Mouse (Mus musculus) heart, adult 8-10 months (tissue): Measurements from ENCODE around the gene Mgl2. TPM values are rescaled to one million over a fixed set of nuclear protein-coding genes. Genes with fewer than 3 reads are reported as not detected.
"Not testable (repeated sequence)": the region's sequence is repeated elsewhere in the genome, so short reads cannot be mapped to it uniquely, and the experiment has no call there.

Experiments used
- DNase-seq: peaks from one replicate; pipeline ENCODE4 v3.0.0; 2022; ENCODE audit warnings: low spot score
- total RNA-seq, 4 experiments: library from RNA; stranded (reverse); gene quantifications; 2 replicates each; pipeline ENCODE4 v1.2.4; 2022

The Mgl2 gene
- 1 to 10 TPM; 2.6 to 4.5 (median 3.2) TPM for total RNA-seq

DNA sequence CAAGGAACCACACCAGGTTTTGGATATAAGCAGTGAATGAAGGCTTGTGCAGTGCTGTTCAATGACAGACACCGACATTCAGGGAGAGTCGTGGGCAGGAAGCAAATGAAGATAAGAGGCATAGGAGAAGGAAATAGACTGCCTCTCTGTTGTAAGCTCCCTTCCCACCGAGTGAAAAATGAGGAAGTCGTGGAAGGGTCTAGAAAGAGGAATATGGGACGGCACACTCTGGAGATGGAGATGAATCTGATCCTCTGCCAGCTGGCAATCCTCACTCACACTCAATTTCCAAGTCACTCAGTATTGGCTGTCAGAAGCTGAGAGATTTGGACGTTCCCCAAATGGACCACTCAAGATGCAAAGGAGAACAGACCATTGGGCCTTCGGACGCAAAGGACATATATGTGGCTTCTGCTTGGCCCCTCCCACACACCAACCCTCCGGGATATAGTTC is at the start of gene Mgl2:
Gene Mgl2, plus strand, starts transcription at position 404 of the 454 bp plus-strand sequence.
- DNase-seq = peak; percentile 29

DNA sequence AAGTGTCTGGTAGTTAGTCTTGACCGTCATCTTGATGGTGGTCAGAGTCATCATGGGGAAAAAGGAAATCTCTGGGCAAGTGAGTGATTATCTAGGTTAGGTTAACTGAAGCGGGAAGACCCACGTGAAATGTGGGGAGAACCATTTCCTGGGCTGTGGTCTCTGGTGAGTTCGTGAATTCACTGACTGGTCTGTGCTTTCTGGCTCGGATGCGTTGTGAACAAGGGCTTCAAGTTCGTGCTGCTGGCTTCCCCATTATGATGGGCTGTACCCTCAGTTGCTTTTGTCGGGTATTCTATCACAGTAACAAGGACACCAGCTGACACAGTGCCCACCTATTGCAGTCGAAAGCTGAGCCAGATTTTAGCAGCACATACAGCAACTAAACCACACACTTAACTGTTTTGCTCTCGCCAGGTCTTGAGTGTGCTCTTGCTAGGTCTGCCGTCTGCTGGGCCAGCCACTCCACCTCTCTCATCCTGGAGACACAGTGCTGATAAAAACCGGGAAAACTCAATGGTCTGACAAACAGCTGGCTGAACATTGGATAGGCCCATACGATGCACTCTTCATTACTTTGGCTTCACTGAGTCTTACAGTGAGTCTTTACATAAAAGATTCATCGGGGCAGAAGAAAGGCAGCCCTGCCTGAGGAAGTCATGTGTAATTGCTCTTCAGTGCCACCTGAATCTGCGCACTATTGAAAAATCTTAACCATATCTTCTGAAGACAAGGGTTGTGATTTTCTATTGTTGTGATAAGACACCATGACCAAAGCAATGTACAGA is 49.1 kb upstream of the Mgl2 start:
- DNase-seq = no peak

DNA sequence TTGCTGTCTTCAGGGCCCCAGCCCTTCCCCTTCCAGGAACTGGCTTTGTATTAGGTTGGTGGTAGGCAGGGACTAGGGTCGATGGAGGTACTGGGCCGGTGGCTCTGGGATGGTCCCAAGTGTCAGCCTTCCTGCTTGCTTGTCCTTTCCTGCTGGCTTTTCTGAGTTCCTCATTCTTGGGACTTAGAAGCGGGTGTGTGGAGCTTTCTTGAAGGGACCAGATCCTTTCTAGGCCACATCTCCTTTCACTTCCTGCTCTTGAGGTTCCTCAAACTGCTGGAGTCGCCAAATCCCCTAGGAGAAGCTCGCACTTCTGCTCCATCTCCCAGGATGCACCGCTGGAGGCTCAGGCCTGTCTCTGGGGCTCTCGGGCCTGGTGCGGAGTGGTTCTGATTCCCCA is 45.6 kb upstream of the Mgl2 start:
- DNase-seq = peak; percentile 38

DNA sequence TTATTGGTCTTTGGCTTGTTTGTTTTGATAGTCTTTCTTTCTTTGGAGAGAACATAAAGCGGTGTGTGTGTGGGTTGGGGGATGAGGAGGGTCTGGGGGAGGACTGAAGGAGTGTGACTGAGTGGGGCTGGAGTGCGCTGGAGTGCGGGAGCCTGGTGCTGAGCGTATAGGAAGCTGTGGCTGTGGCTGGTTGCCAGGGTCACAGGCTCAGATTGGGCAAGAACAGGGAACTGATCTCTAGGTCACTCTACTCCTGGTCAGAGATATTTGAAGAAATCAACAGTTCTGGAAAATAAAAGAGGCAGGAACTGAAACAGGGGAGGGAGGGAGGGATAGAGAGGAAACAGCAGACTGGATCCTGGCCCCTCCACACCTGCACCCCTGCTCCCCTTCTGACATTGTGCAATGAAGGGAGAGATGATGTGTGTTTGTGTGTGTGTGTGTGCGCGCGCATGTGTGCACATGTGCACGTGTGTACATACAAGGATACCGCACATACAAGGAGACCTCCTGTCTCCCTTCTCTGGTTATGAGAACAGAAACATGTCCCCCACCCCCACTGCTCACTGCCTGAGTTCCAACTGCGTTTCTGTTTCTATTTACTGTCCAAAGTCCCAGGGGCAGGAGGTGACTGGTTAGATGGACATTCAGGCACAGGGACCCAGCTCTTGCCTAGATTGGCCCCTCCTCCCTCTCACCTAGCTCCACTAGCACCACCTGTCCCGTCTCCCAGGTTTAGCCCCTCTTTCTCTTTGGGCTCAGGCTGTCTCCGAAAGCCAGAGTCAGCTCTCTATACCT is 37.9 kb upstream of the Mgl2 start, which contains the start of gene Asgr2:
Gene Asgr2, plus strand, starts transcription at position 659 of the 798 bp plus-strand sequence.
- peak; percentile 40 for DNase-seq

DNA sequence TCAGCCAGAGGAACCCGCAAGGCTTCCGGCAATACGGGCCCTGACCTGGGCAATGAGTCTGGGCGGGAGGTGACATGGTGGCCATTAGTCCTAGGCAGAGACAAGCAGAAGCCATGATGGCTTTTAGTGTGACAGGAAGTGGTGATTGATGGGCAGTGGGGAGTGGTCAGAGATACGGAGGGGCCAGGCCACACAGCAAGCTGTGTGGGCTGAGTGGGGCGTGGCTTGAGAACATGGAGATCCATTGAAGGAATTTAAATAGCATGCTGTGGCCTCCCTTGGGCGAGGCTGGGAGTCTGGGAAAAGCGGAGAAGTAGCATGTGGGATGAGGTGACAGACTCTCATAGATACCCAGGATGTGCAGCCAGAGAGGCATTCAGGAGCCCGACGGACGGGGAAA is 32.7 kb upstream of the Mgl2 start:
- DNase-seq = no peak

DNA sequence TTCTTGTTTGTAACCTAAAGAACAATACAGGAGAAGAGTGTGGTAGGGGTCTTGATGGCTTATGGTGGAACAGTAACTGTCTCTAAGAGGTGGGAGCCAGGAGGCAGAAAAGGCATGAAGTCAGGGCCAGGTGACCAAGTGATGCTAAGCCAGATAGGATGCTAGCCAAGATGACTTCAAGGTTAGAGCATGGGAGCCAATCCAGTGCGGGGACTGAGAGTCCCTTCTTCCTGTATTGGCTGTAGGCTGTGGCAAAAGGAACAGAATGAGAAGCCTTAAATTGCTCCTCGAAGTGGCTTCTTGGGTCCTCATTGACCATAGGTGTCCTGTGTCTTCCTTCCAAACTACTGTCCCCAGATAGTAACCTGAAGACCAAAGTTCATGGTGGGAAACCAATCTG is 31.0 kb upstream of the Mgl2 start:
- no peak for DNase-seq

DNA sequence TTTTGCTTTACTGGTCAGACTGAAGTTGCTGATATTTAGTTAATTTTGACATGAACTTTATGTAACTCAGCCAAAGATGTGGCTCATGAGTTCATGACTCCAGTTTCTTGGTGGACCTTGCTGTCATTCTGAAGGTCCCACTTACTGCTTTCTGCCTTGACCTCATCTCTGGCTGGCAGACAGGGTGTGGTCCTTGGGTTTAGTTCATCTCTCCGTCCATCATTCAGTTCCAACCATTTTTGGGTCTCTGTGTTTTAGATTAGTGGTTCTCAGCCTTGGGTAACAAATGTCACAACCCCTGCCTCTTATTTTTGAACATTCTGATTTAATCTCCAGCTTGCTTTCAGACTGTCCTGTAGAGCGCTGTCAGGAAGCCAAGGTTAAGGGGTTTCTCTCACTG is 30.3 kb upstream of the Mgl2 start:
- DNase-seq = no peak

DNA sequence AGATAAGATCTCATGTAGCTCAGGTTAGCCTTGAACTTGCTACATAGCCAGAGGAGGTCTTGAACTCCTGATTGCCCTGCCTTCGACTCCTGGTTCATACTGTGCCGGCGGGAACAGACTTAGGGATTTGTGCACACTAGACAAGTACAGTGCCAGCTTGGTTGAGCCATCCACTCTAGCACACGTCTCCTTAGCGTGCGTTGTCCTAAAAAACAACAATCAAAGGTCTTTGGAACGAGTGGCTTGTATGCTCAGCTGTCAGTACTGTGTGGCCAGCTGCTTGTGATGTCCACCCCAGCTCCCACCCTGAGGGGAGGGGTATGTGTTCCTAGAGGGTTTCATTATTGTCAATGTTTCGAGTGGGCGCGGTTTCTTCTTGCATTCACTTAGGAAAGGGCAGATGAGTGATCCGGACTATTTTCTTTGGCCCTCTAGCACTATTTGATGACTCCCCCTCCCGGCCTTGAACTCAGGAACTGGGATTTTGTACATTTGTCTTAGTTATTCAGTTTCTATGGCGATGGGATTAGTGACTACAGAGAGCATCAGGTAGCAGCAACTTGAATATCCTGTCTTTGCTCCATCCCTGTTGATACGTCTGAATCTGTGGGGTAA is 26.3 kb upstream of the Mgl2 start:
- no peak for DNase-seq

DNA sequence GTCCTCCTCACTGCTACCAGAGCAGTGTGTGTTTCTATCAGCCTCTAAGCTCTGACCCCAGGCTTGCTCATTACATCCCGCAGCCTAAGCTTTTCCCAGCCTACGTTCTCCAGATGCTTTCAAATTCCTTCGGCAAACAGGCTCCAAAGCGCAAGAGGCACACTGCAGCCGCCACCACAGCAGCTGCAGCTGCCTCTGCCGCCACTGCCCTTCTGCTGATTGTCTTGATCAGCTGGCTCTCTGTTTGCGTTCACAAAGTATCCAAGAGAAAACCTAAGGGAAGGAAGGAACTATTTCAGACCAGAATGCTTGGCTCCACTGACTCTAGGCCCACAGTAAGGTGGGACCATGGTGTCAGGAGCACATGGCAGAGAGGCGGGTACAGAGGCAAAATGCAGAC is 23.0 kb upstream of the Mgl2 start:
- DNase-seq = no peak

DNA sequence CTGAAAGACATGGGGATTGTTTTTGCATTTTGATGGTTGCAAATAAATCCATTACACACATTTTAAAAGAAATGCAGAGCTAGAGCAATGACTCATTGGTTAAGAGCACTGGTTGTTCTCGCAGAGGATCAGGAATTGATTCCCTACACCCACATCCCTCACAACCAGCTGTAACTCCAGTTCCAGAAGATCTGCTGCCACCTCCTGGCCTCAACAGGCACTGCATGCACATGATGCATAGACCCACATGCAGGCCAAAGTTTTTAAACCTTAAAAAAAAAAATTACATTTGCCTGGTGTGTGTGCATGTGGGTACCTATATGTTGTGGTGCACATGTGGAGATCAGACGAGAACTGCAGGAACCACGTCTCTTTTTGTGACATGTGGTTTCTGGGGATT is 20.0 kb upstream of the Mgl2 start:
- no peak for DNase-seq

DNA sequence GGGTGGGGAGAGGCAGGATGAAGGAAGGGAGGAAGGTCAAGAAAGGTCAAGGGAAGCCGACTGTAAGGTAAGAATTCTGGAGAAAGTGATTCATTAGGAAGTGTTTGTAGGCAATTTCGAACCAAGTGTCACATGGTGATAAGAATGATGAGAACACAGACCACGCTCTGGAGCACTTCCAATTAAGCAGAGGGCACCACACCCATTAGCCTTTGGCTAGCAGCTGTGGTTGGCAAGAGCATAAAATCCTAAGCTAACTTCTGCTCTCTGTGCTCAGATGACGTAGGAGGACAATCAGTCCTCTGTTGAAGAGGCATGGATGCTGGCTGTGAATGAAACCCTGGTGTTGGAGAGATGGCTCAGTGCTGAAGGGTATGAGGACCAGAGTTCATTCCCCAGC is 15.6 kb upstream of the Mgl2 start:
- no peak for DNase-seq

DNA sequence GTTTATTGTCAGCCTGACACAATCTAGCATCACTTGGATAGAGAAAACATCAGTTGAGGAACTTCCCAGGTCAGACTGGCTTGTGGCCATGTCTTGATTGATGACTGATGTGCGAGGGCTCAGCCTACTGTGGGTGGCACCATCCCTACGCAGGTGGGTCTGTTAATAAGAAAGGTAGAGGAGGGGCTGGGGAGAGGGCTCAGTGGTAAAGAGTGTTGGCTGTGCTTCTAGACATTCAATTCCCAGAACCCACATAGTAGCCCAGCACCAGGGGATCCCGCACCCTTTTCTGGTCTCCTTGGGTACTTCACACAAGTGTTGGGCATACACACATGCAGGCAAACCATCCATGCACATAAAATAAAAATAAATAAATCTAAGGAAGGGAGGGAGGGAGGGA is 14.2 kb upstream of the Mgl2 start:
- DNase-seq = no peak

DNA sequence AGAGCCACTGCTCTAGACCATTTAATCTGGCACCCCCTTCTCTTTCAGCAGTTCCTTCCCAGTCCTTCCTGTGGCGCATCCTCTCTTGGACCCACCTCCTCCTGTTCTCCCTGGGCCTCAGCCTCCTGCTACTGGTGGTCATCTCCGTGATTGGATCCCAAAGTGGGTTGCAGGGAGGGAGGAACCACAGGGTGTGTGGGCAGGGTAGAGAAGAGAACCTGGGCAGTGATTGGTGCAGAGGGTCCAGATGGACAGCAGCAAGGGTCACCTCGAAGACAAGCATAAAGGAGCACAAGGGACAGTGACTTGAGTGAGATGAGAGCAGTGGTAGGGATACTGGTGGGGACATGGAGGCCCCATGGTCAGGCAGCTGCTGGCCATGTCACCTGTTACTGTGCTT is 4.9 kb downstream of the Mgl2 start:
- not testable (repeated sequence) for DNase-seq

DNA sequence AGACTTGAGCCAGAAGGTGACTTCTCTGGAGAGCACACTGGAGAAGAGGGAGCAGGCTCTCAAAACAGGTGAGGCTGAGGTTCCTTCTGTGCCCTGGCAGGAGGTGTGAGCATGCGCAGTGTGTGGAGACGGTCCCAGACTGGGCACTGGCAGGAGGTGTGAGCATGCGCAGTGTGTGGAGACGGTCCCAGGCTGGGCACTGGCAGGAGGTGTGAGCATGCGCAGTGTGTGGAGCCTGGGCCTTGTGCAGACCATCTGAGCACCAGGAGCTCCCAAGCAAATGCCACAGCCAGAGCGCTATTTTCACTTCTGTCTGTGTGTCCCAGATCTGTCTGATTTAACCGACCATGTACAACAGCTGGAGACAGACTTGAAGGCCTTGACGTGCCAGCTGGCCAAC is 5.8 kb downstream of the Mgl2 start:
- DNase-seq = not testable (repeated sequence)

DNA sequence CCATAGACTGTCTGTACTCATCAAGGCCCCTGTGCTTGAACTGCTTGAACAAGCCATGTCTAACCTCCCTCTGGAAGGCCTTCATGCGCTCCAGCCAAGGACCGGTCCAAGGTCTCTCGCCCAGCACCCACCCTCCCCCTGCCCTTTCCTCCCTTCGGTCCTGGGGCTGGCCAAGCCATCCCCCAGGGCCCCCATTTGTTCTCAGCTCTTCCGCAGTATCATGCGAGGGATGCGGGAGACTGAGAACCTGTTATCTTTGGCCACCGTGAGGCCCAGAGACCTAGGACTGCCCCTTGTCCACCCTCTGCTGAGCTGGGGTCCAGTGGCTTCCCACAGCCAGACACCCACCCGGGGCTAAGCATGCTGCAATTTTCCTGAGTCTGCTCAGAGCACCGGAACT is 9.0 kb downstream of the Mgl2 start:
- no peak for DNase-seq

DNA sequence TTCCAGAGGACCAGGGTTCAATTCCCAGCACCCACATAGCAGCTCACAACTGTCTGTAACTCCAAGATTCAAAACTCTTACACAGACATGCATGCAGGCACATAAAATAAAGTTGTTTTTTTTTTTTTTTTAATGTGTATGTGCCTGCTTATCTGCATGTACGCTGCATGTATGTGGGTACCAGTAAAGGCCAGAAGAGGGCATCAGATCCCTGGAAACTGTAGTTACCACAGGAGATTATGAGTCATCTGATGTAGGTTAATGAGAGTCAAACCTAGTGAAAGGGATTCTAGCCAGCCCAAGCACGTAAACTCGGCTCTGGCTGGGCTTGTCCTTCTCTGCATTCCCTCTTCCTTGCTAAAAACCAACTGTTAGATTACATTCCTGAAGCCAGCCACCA is 20.9 kb downstream of the Mgl2 start:
- no peak for DNase-seq

DNA sequence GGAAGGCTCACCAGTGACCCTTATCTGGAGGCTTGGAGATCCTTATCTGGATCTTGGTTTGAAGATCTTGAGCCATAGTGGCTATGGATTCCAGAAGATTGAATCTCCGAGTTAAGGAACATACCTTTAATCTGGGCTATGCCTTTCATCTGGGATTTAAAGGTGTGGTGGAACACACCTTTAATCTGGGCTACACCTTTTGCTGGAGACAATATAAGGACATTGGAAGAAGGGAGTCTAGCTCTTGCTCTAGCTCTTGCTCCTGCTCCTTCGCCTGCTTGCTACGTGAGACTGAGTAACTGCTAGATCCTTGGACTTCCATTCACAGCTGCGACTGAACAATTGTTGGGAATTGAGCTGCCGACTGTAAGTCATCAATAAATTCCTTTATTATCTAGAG is 25.8 kb downstream of the Mgl2 start, which contains the start of gene Clec10a:
Gene Clec10a, plus strand, starts transcription at position 301 of the 400 bp plus-strand sequence.
- DNase-seq = not testable (repeated sequence)

DNA sequence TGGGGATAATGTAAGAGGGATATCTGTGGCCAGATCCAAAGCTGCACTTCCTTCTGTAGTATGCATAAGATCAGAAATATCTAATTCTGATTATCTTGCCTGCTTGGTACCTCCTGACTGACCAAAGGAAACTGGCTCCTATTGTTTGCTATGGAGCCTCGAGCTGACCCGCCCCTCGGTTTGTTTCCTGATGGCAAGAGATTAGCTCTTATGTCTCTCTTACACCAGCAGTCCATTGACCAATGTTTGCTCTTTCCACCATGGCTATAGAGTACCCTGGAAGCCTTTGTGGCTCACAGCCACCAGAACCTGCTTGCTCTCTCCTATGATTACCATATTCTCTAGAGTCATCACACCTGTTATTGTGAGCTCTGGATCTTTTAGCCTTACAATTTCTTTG is 32.2 kb downstream of the Mgl2 start:
- DNase-seq = no peak

DNA sequence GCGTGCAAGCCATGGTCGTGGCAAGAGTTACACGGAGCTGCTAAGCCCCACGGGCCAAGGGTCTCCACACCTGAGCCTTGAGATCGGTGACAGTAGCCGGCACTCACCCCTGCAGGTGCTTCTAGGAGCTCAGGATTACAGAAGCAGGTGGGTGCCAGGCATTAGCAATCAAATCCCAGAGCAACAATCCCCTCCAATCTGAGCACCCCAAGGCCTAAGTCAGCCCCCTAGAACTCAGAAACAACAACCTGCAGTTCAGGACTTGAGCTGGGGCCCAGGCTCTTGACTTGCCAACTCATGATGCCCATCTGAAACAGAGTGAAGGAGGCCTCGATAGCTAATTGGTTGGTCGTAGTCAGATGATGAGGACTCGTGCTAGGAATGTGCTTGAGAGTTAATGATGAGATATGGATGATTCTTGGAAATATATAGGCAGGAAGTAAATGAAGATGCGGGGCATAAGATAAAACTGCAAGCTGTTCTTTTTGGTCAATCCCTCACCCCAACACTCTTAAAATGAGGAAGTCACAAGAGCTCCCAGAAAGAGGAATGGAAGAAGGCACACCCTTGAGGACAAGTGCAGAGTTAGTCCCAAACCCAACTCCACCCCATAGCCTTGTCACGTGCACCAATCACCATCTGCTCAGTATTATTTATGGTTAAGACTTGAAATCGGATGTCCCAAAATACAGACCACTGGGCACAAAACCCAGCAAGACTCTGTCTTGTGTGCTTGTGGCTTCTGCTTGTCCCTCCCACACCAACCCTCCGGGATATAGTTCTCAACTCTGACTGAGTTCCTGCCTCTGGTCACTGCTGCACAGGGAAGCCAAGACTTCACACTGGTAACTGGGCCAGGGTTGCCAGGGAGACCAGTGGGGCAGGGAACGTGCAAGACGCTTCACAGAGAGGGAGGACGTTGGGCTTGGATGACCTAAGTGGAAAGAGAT is 36.1 kb downstream of the Mgl2 start:
- DNase-seq = peak; percentile 35

DNA sequence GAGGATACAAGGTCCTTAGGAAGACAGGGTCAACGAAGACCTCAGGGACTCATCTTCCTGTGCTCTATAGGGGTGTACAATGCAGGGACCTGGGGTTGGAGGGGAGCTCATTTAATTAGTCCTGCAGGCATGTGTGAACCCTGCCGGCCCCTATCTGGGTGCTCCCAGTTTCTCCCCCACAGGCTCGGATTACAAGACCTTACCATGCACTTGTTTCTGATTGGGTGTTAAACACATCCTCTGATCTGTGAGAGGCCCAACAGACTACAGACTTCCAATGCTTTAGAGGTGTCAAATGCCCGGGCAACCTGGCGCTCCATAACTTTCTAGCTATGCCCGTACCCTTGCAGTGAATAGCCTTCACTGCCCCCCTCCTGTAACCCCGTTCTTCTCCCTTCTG is 38.0 kb downstream of the Mgl2 start:
- no peak for DNase-seq

DNA sequence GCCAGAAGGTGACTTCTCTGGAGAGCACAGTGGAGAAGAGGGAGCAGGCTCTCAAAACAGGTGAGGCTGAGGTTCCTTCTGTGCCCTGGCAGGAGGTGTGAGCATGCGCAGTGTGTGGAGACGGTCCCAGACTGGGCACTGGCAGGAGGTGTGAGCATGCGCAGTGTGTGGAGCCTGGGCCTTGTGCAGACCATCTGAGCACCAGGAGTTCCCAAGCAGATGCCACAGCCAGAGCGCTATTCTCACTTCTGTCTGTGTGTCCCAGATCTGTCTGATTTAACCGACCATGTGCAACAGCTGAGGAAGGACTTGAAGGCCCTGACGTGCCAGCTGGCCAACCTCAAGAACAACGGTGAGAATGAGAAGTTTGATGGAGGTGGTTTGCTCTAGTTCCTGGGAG is 39.3 kb downstream of the Mgl2 start:
- DNase-seq = not testable (repeated sequence)
